Mouse (Mus musculus) ES-E14 (cell line): ENCODE data around the gene Cntd1. TPM values are rescaled to one million over a fixed set of nuclear protein-coding genes. Genes with fewer than 3 reads are reported as not detected.
"Not testable (repeated sequence)": the region's sequence is repeated elsewhere in the genome, so short reads cannot be mapped to it uniquely, and the experiment has no call there.

Experiments used
- DNase-seq: peaks from one replicate; pipeline ENCODE4 v3.0.0-alpha.2; 2013; ENCODE audit warnings: low read depth, low spot score
- H3K27ac ChIP-seq: 2 replicates; pipeline ENCODE4 v1.5.1; 2012; ENCODE audit warnings: low read depth, mild to moderate bottlenecking, low read length, moderate library complexity, mixed read lengths; ENCODE audit not compliant: poor library complexity, insufficient read depth, severe bottlenecking
- H3K36me3 ChIP-seq: 2 replicates; pipeline ENCODE4 v1.6.1; 2012; ENCODE audit warnings: mild to moderate bottlenecking, low read length, moderate library complexity, mixed read lengths; ENCODE audit not compliant: control insufficient read depth, poor library complexity, insufficient read depth, severe bottlenecking
- H3K4me1 ChIP-seq, 2 experiments: fragments of 150-350 bp in 1 of 2; sonication (generic) in 1 of 2; 2 replicates each; pipeline ENCODE4 v1.6.1; 2012; ENCODE audit warnings: low read length in 2 of 2, mild to moderate bottlenecking in 1 of 2, mixed read lengths in 1 of 2; ENCODE audit not compliant: control insufficient read depth in 2 of 2, insufficient read depth in 2 of 2, poor library complexity in 1 of 2
- H3K4me3 ChIP-seq, 2 experiments: fragments of 150-350 bp in 1 of 2; sonication (generic) in 1 of 2; 2 replicates each; pipeline ENCODE4 v1.5.1; 2012; ENCODE audit warnings: low read length in 2 of 2, low read depth in 1 of 2, mild to moderate bottlenecking in 1 of 2, mixed read lengths in 1 of 2; ENCODE audit not compliant: insufficient read depth in 1 of 2, poor library complexity in 1 of 2, severe bottlenecking in 1 of 2
- H3K9ac ChIP-seq: 2 replicates; pipeline ENCODE4 v1.6.1; 2012; ENCODE audit warnings: low read depth, mild to moderate bottlenecking, low read length, mixed read lengths; ENCODE audit not compliant: poor library complexity, insufficient read depth, severe bottlenecking
- H3K9me3 ChIP-seq: fragments of 150-350 bp; sonication (generic); 2 replicates; pipeline ENCODE4 v1.6.1; 2012; ENCODE audit warnings: low read depth, mild to moderate bottlenecking, low read length; ENCODE audit not compliant: control insufficient read depth, insufficient read depth
- CHD2 ChIP-seq: IDR thresholded peaks from 2 replicates; pipeline ENCODE4 v1.6.1; 2014; ENCODE audit warnings: mild to moderate bottlenecking, low read depth, low read length, inconsistent platforms
- HCFC1 ChIP-seq: IDR thresholded peaks from 2 replicates; pipeline ENCODE4 v1.6.1; 2012; ENCODE audit warnings: low read length, inconsistent platforms, borderline replicate concordance; ENCODE audit not compliant: insufficient read depth
- MAFK ChIP-seq: IDR thresholded peaks from 2 replicates; pipeline ENCODE4 v1.6.1; 2014; ENCODE audit warnings: mild to moderate bottlenecking, low read depth, low read length, inconsistent platforms; ENCODE audit not compliant: insufficient read depth
- ZC3H11A ChIP-seq: IDR thresholded peaks from 2 replicates; pipeline ENCODE4 v1.6.1; 2012; ENCODE audit warnings: low read depth, mild to moderate bottlenecking, inconsistent platforms, low read length, borderline replicate concordance
- ZNF384 ChIP-seq: IDR thresholded peaks from 2 replicates; pipeline ENCODE4 v1.6.1; 2012; ENCODE audit warnings: low read depth, low read length, inconsistent platforms
- in situ Hi-C, 2 experiments: fragments of 600-800 bp; cut with MboI; formaldehyde crosslinking; loops; one replicate each; pipeline ENCODE4 v1.15.1; 2025; ENCODE audit warnings: low sequenced_read_pairs in 2 of 2, inconsistent platforms in 1 of 2; ENCODE audit not compliant: unreplicated experiment in 2 of 2
- total RNA-seq: library from RNA; depleted of rRNA; stranded (reverse); fragments of 300-350 nt; gene quantifications from 2 replicates; pipeline ENCODE4 v1.2.3, GENCODE M21; 2012

Cntd1 gene
- total RNA-seq, 1 experiment = 2.1 TPM

GRCm38 (mm10) chr11:101326147-101326546 is 47.3 kb downstream of the Cntd1 start:
- Histone ChIP-seq H3K4me3 (no peak overlapping the region), H3K27ac (no peak overlapping the region), H3K9me3 (no peaks in the 10 kb centered on the region), H3K4me1 (peaks cover 5 to 16% of the 10 kb centered on the region in 2 experiments; a peak in 3 of 4 replicates), H3K36me3 (peaks cover 35% of the 10 kb centered on the region), H3K9ac (no peak overlapping the region)
- in situ Hi-C loops = no loop called here
- no peak for TF ChIP-seq MAFK
- TF ChIP-seq CHD2 = no peak
- no peak for TF ChIP-seq HCFC1
- TF ChIP-seq ZNF384 = no peak
- TF ChIP-seq ZC3H11A = no peak
- DNase-seq = no peak

- H3K9ac ChIP-seq = no peak overlapping the region
- H3K4me3 ChIP-seq = no peak overlapping the region
- H3K27ac ChIP-seq = no peak overlapping the region
- no peak for TF ChIP-seq CHD2
- TF ChIP-seq ZC3H11A = no peak
- TF ChIP-seq ZNF384 = no peak
- TF ChIP-seq HCFC1 = no peak
- no peak for TF ChIP-seq MAFK
- DNase-seq = no peak
- peaks cover 26% of the 10 kb centered on the region for H3K36me3 ChIP-seq
- peaks cover 5 to 16% of the 10 kb centered on the region in 2 experiments; a peak in 3 of 4 replicates for H3K4me1 ChIP-seq
- H3K9me3 ChIP-seq = no peaks in the 10 kb centered on the region
- in situ Hi-C loops = no loop called here
These were observed 48.5 kb downstream of the Cntd1 start for GRCm38 (mm10) chr11:101327311-101327710.

- H3K4me3 ChIP-seq = no peak overlapping the region
- H3K9ac ChIP-seq = no peak overlapping the region
- peaks cover 15% of the 10 kb centered on the region for H3K36me3 ChIP-seq
- no peak for TF ChIP-seq MAFK
- no peak for TF ChIP-seq CHD2
- TF ChIP-seq ZC3H11A = no peak
- TF ChIP-seq ZNF384 = no peak
- no peak for TF ChIP-seq HCFC1
- no peak overlapping the region for H3K27ac ChIP-seq
- DNase-seq = no peak
- in situ Hi-C loops = no loop called here
- H3K4me1 ChIP-seq = peaks cover 6 to 21% of the 10 kb centered on the region in 2 experiments; a peak in 3 of 4 replicates
- H3K9me3 ChIP-seq = no peaks in the 10 kb centered on the region
These were observed 50.3 kb downstream of the Cntd1 start for GRCm38 (mm10) chr11:101328941-101329635.

GRCm38 (mm10) chr11:101330371-101330924 is 51.6 kb downstream of the Cntd1 start, which contains the start of gene Aoc3:
Aoc3 (plus strand) TSS chr11:101330605.
- Histone ChIP-seq H3K36me3 (peaks cover 8% of the 10 kb centered on the region), H3K9ac (no peak within 1 kb of the TSS), H3K9me3 (no peaks in the 10 kb centered on the region), H3K4me3 (no peak within 1 kb of the TSS), H3K27ac (no peak within 1 kb of the TSS), H3K4me1 (peaks cover 6 to 23% of the 10 kb centered on the region in 2 experiments; a peak in 3 of 4 replicates)
- in situ Hi-C loops = no loop called here
- DNase-seq = no peak
- TF ChIP-seq ZNF384 (no peak), HCFC1 (no peak), CHD2 (no peak), ZC3H11A (no peak), MAFK (no peak)

GRCm38 (mm10) chr11:101330961-101331360 is 52.1 kb downstream of the Cntd1 start:
- not testable (repeated sequence) for H3K27ac ChIP-seq

More at GRCm38 (mm10) chr11:101330961-101331360, 52.1 kb downstream of the Cntd1 start:
- H3K36me3 ChIP-seq, H3K9ac ChIP-seq, DNase-seq, in situ Hi-C loops, H3K4me3 ChIP-seq, H3K9me3 ChIP-seq: not testable (repeated sequence)
- peaks cover 6 to 28% of the 10 kb centered on the region in 2 experiments; a peak in 3 of 4 replicates for H3K4me1 ChIP-seq
